Mouse (Mus musculus) bone marrow macrophage, adult 2 months (primary cell): ENCODE data around the gene Serpinb11.

Experiments used
- CTCF ChIP-seq: IDR thresholded peaks from 2 replicates; pipeline ENCODE4 v1.5.1; 2012; ENCODE audit warnings: low read depth, mild to moderate bottlenecking, low read length, moderate library complexity
- POLR2A ChIP-seq: IDR thresholded peaks from 2 replicates; pipeline ENCODE4 v1.6.1; 2012; ENCODE audit warnings: mild to moderate bottlenecking, low read depth, low read length, borderline replicate concordance

DNA sequence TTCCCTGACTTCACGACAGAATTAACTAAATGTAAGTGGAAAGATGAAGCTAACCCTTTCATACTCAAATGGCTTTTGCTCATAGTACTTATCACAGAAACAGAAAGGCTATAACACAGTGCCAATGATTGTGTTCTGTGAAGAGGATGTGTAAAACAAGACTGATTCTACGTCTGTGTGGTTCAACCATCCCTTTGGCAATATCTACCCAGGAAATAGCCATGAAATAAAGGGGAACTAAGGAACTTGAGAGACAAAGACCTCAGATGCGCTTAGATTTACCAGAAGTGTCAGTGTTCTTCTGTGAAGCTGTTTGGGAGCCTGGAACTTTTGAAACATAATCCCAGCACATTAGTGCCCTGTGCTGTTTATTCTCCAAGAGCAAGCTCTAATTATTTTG is 10.6 kb upstream of the Serpinb11 start:
- no peak for TF ChIP-seq POLR2A
- TF ChIP-seq CTCF, result no peak
